Mouse (Mus musculus) kidney, adult 2 months (tissue): ENCODE data around the gene Vmn2r46. TPM values are rescaled to one million over a fixed set of nuclear protein-coding genes. Genes with fewer than 3 reads are reported as not detected.
"Not testable (repeated sequence)": the region's sequence is repeated elsewhere in the genome, so short reads cannot be mapped to it uniquely, and the experiment has no call there.

ENCODE experiments used
- DNase-seq: peaks from one replicate; pipeline ENCODE4 v3.0.0; 2021
- H3K27ac ChIP-seq: fragments of 200-500 bp; 2 replicates; pipeline ENCODE4 v1.5.1; 2012; ENCODE audit warnings: low read depth, low read length, control low read depth, inconsistent platforms; ENCODE audit not compliant: insufficient read depth
- H3K27me3 ChIP-seq: fragments of 200-500 bp; replicated peaks from 2 replicates; pipeline ENCODE4 v1.6.1; 2012; ENCODE audit warnings: mild to moderate bottlenecking, moderate library complexity, low read length, inconsistent platforms; ENCODE audit not compliant: control insufficient read depth, insufficient read depth
- H3K36me3 ChIP-seq: fragments of 200-500 bp; 2 replicates; pipeline ENCODE4 v1.6.1; 2012; ENCODE audit warnings: mild to moderate bottlenecking, moderate library complexity, low read length, inconsistent platforms; ENCODE audit not compliant: control insufficient read depth, insufficient read depth
- H3K4me1 ChIP-seq: fragments of 200-500 bp; 2 replicates; pipeline ENCODE4 v1.6.1; 2011; ENCODE audit warnings: low read length; ENCODE audit not compliant: control insufficient read depth, insufficient read depth
- H3K4me3 ChIP-seq: fragments of 200-500 bp; 2 replicates; pipeline ENCODE4 v1.5.1; 2011; ENCODE audit warnings: mild to moderate bottlenecking, low read depth, low read length, control low read depth; ENCODE audit not compliant: insufficient read depth
- WGBS: fragments of 180-500 bp; shearing (Covaris S2); methylation state at CpG from one replicate; pipeline ENCODE4 v1.1.7; 2018; 5-methylcytosine and 5-hydroxymethylcytosine counted together
- polyA plus RNA-seq: library from polyadenylated mRNA; depleted of rRNA; stranded (reverse); fragments of >200 nt; gene quantifications from 2 replicates; pipeline ENCODE4 v1.2.3, GENCODE M21; 2012; rRNA removed

Gene Vmn2r46
- polyA plus RNA-seq = not detected in 2 replicates

DNA sequence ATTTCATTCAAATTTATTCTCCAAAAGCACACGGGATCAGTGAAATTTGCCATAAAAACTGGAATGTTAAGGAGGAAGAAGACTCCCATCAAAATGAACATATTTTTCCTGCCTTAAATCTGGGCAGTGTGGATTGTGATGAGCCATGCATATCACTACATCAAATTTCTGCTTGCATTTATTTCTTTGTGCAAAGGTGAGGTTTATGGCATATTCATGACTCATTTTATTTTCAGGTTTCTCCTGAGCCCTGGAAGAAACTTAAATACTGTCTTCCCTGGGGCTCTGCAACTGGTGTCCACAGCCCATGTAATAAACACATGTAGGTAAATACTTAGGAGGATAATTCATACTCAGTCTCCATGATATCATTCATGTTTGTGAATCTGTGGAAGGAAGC lies at the start of gene Vmn2r46:
Vmn2r46 (minus strand) TSS at position 101 of the 400 bp plus-strand sequence.
- H3K27me3 ChIP-seq, H3K36me3 ChIP-seq, DNase-seq, H3K27ac ChIP-seq, H3K4me3 ChIP-seq, H3K4me1 ChIP-seq: not testable (repeated sequence)
- WGBS = no CpG with 5 or more reads among the region's 1 CpGs

Other genes with a start within 250 kb of the Vmn2r46 start
- not detected in 2 replicates for gene Vmn2r47, start 70.8 kb upstream of the Vmn2r46 start, polyA plus RNA-seq
- not detected in 2 replicates for gene Vmn2r48, start 183.0 kb upstream of the Vmn2r46 start, polyA plus RNA-seq
- not detected in 2 replicates for gene Vmn2r49, start 221.7 kb upstream of the Vmn2r46 start, polyA plus RNA-seq